Comparison of ENCODE assay signal across 11 mouse cellular contexts in the genomic region with DNA sequence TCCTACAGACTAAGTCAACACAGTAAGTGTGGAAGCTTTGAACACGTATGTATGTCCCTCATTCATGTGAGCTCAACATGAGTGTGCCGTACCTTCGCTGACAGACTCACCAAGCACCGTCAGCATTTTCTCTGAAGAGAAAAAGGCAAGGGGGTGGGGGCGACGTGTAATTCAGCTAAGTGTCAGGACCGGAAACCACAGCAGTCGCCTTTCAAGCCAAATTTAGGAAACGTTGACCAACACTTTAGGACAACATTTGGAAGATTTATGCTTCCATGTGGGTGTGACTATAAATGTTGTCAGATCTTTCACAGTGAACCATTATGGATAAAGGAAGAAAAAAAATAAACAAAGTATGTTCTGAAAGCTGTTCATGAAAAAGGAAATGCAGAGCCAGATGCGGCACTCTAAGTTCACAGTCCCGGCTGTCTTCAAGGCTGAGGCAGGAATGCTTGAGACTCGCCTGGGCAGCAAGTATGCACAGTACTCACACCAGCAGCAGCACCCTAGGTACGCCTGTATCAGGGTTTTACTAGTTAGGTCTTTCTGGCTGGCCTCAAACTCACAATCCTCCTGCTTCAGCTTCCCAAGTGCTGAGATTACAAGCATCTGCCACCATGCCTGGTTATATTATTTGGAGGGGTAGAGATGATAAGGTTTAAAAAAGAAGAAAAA. TPM values are rescaled to one million over a fixed set of nuclear protein-coding genes. Genes with fewer than 3 reads are reported as not detected.
DNase-seq lines count a peak whose midpoint lies in the region; ATAC-seq lines count a peak whose summit lies in the region.
"Had no signal": no experiment of that assay in that cellular context is flagged by ENCODE, and none has a peak within 500 bp of the region (broad histone marks: within the 10 kb centered on the region; RNA-seq: fewer than 3 reads in every experiment).

No protein-coding gene starts in this region.

- 58% methylated on average over 13 of the region's 13 CpGs for WGBS in forebrain, embryonic 14.5 days
- WGBS in forebrain, embryonic 16.5 days = 50% methylated on average over 13 of the region's 13 CpGs
- WGBS in stomach, embryonic 15.5 days = 31% methylated on average over 13 of the region's 13 CpGs

- H3K9ac ChIP-seq in forebrain, embryonic 14.5 days (ENCODE audit: low read length) = no peak overlapping the region
- no peak overlapping the region for H3K9ac ChIP-seq in forebrain, embryonic 16.5 days (replicated peaks; ENCODE audit: low read depth, low read length)
- no peak overlapping the region for H3K9ac ChIP-seq in stomach, embryonic 15.5 days
- H3K9ac ChIP-seq: embryonic facial prominence, embryonic 12.5 days had no signal

- DNase-seq in forebrain, embryonic 14.5 days (ENCODE audit: low spot score) = peak; percentile 29
- peak; percentile 39 for DNase-seq in lung, postnatal 36 days
- no peak for DNase-seq in lung, postnatal 14 days
- DNase-seq in kidney, postnatal 14 days = peak; percentile 55
- DNase-seq in cerebellum, adult 11 months = no peak
- DNase-seq in adipocyte (ENCODE audit: low spot score) = no peak
- DNase-seq: gastrocnemius, postnatal 14 days had no signal

- ATAC-seq in forebrain, embryonic 14.5 days = no peak
- no peak for ATAC-seq in forebrain, embryonic 16.5 days
- no peak for ATAC-seq in stomach, embryonic 15.5 days (ENCODE audit: insufficient read depth, low FRiP score, low read depth)

- H3K27me3 ChIP-seq in forebrain, embryonic 14.5 days (replicated peaks; ENCODE audit: control insufficient read depth, insufficient read depth, low read length) = no peaks in the 10 kb centered on the region
- H3K27me3 ChIP-seq in forebrain, embryonic 16.5 days (replicated peaks; ENCODE audit: control insufficient read depth, insufficient read depth, low read length) = no peaks in the 10 kb centered on the region
- no peaks in the 10 kb centered on the region for H3K27me3 ChIP-seq in stomach, embryonic 15.5 days (replicated peaks)
- H3K27me3 ChIP-seq: embryonic facial prominence, embryonic 12.5 days had no signal

- peaks cover 5% of the 10 kb centered on the region; the same call in 1 of the 2 replicates for H3K4me1 ChIP-seq in forebrain, embryonic 14.5 days (ENCODE audit: control insufficient read depth, insufficient read depth, low read length)
- peaks cover 7% of the 10 kb centered on the region; the same call in 1 of the 2 replicates for H3K4me1 ChIP-seq in forebrain, embryonic 16.5 days (replicated peaks; ENCODE audit: control insufficient read depth, insufficient read depth, low read length)
- peaks cover 22% of the 10 kb centered on the region for H3K4me1 ChIP-seq in stomach, embryonic 15.5 days

- H3K36me3 ChIP-seq in forebrain, embryonic 14.5 days (ENCODE audit: control insufficient read depth, insufficient read depth, low read length) = no peaks in the 10 kb centered on the region
- no peaks in the 10 kb centered on the region for H3K36me3 ChIP-seq in forebrain, embryonic 16.5 days (ENCODE audit: control insufficient read depth, insufficient read depth)
- no peaks in the 10 kb centered on the region for H3K36me3 ChIP-seq in stomach, embryonic 15.5 days
- H3K36me3 ChIP-seq: embryonic facial prominence, embryonic 12.5 days had no signal

- H3K27ac ChIP-seq in forebrain, embryonic 14.5 days (ENCODE audit: low read depth, low read length) = no peak overlapping the region
- no peak overlapping the region for H3K27ac ChIP-seq in forebrain, embryonic 16.5 days (ENCODE audit: low read length)
- peak overlapping the region; percentile 79 for H3K27ac ChIP-seq in stomach, embryonic 15.5 days
- H3K27ac ChIP-seq: left cerebral cortex, adult 2 months had no signal

- no peak overlapping the region for H3K4me2 ChIP-seq in forebrain, embryonic 14.5 days (ENCODE audit: low read length)
- no peak overlapping the region for H3K4me2 ChIP-seq in forebrain, embryonic 16.5 days (ENCODE audit: low read length)
- peak overlapping the region; percentile 36; the same call in 1 of the 2 replicates for H3K4me2 ChIP-seq in stomach, embryonic 15.5 days
- H3K4me2 ChIP-seq: embryonic facial prominence, embryonic 12.5 days had no signal

- no peak overlapping the region for H3K4me3 ChIP-seq in forebrain, embryonic 14.5 days (ENCODE audit: low read depth, low read length)
- no peak overlapping the region for H3K4me3 ChIP-seq in forebrain, embryonic 16.5 days (replicated peaks; ENCODE audit: low read length)
- H3K4me3 ChIP-seq in stomach, embryonic 15.5 days (replicated peaks) = no peak overlapping the region
- H3K4me3 ChIP-seq: embryonic facial prominence, embryonic 12.5 days; left cerebral cortex, adult 2 months had no signal

- no peaks in the 10 kb centered on the region for H3K9me3 ChIP-seq in forebrain, embryonic 14.5 days (replicated peaks; ENCODE audit: control insufficient read depth, low read length)
- H3K9me3 ChIP-seq in forebrain, embryonic 16.5 days (ENCODE audit: control insufficient read depth, low read length) = no peaks in the 10 kb centered on the region
- no peaks in the 10 kb centered on the region for H3K9me3 ChIP-seq in stomach, embryonic 15.5 days
- H3K9me3 ChIP-seq: embryonic facial prominence, embryonic 12.5 days had no signal

RNA-seq across cellular contexts. Expression of gene Lima1, which starts 27.9 kb away (rescaled TPM):
- polyA plus RNA-seq in forebrain, embryonic 14.5 days (2014; fragmentation: Nextera tagmentation; extraction: Ambion mirVana) = 27.0 and 32.1 TPM in 2 replicates
- polyA plus RNA-seq in forebrain, embryonic 16.5 days (2015; fragmentation: Nextera tagmentation; extraction: Ambion mirVana) = 38.0 and 43.5 TPM in 2 replicates
- 71.2 and 78.3 TPM in 2 replicates for polyA plus RNA-seq in stomach, embryonic 15.5 days (2015; fragmentation: Nextera tagmentation; extraction: Ambion mirVana)

Comparison
In these comparisons a context has a peak if more than half of its experiments do, and no peak if none do; other contexts are left out.
1. DNase-seq: peak in forebrain, embryonic 14.5 days (single experiment), lung, postnatal 36 days (single experiment) and kidney, postnatal 14 days (single experiment); none in lung, postnatal 14 days (single experiment), cerebellum, adult 11 months (single experiment) and adipocyte (single experiment).